Mouse (Mus musculus) splenic B cell, adult 2 months (primary cell): ENCODE results near the gene Piezo1.

Experiments
- DNase-seq: peaks from one replicate; pipeline ENCODE4 v3.0.0-alpha.2; 2011; ENCODE audit warnings: low read depth, low spot score
- H3K27me3 ChIP-seq: 2 replicates; pipeline ENCODE4 v1.6.1; 2012; ENCODE audit warnings: mild to moderate bottlenecking, low read length, moderate library complexity, mixed read lengths; ENCODE audit not compliant: control insufficient read depth, poor library complexity, insufficient read depth, severe bottlenecking
- H3K36me3 ChIP-seq: 2 replicates; pipeline ENCODE4 v1.6.1; 2012; ENCODE audit warnings: mild to moderate bottlenecking, low read length, moderate library complexity, mixed read lengths; ENCODE audit not compliant: control insufficient read depth, poor library complexity, insufficient read depth, severe bottlenecking

Piezo1 gene

DNA sequence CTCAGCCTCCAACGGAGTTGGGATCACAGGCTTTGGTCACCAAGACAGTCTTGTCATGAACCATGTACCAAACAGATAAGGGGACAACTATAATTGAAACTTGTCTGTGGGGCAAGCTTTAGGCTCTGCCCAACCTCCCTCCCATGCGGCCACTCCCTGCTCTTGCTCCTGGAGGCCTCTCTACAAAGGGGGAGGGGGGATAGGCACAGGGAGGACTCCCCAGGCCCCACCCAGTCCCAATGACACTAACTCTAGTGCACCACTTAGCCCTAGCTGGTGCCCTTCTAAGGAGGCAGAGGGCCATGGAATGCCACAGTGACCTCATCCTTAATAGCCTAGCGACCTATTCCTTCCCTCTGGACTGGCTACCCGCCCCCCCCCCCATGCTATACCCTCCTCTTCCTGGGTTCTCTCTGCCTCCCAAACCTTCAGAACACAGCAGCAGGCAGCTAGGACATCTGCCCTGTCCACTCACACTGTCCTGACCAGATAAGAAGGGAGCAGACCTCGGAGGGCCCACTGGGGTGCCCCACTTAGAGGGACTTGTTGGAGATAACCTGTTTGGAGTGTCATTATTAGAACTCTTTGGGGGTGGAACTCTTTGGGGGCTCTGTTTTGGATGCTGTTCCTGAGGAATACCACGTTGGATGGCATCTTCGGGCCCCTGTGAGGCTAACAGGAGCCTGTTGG, 4.9 kb downstream of the Piezo1 start:
- H3K27me3 ChIP-seq, result no peaks in the 10 kb centered on the region
- no peaks in the 10 kb centered on the region for H3K36me3 ChIP-seq
- DNase-seq, result no peak

DNA sequence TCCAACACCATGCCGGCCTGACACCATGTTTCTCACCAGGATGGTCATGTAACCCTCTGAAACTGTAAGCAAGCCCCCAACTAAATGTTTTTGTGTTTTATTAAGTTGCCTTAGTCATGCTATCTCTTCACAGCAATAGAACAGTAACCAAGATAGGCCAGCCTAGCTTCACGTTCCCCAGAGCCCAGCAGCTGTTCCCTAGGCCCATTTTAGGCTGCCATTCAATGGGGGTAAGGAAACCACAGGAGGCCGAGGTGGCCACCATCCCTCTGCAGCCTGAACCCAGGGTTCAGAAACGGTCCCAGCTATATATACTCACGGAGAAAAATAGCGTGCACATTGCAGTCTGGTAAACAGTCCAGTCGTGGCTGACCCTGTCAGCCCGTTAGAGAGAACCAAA, 7.0 kb downstream of the Piezo1 start:
- DNase-seq, result no peak
- H3K27me3 ChIP-seq, result no peaks in the 10 kb centered on the region
- H3K36me3 ChIP-seq, result no peaks in the 10 kb centered on the region

DNA sequence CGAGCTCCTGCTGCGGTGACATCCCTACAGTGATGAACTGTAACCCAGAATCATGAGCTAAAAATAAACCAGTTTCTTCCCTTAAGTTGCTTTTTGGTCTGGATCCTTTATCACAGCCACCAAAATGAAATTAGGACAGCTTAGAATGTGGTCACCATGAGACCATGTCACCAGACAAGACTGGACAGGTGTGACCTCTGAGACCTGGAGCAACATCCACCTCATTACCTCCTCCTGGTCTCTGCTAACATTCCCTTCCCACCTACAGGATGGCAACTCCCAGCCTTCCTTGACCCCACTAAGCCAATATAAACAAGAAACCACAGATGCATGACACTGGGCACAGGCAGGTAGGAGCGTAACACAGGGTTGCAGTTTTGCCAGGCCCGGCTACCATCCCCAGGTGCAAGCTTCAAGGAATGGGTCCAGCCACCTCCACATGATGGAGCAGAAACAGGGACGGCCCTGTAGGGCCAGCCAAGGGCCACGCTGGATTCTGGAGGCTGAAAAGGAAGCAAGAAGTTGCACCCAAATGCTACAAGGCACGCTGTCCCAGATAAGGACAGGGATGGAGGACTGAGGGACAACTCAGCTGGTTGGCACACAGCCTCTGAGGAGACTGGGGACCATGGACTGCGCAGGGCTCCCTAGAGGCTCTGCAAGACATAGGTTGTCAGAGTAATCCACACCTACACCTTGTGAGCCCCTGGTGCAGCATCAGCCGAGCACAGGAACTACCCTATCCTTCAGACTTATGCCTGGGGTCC, 12.6 kb downstream of the Piezo1 start:
- Histone ChIP-seq H3K27me3 (no peaks in the 10 kb centered on the region), H3K36me3 (no peaks in the 10 kb centered on the region)
- DNase-seq, result no peak

DNA sequence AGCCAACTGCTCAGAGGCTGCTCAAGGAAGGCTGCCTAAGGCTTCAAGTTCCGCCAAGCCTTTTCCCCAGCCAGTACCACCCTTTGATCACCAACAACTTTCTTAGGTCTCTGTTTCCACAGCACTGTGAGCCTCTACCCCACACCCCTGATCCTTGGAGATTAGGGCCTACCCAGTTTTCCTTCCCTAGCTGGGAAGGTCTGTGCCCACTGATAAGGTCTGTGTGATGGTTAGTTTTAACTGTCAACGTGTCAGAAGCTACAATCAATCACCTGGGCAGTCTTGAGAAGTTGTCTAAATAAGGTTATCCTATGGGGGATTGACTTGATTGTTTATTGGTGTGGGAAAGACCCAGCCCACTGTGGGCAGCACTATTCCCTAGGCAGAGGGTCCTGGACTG, 13.3 kb downstream of the Piezo1 start:
- no peak for DNase-seq
- Histone ChIP-seq H3K27me3 (no peaks in the 10 kb centered on the region), H3K36me3 (no peaks in the 10 kb centered on the region)

DNA sequence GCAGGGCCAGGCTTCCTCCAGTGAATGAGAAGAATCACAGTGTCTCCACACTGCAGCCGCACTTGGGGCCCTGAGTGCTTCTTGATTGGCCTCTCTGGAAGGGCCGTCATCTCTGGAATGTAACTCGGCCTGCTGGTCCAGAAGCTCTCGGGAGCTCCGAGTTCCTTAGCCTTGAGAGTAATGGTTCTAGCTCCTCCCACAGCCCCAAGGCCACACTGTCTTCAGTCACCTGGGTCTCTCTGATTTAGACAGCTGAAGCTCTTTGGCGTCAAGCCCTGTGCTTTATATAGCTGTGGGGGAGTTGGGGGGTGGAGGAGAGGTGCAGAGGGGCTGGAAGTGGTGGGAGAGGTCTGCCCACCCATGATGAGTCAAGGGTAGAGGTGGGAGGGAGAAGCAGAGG, 14.1 kb downstream of the Piezo1 start:
- no peak for DNase-seq
- H3K36me3 ChIP-seq, result no peaks in the 10 kb centered on the region
- H3K27me3 ChIP-seq, result no peaks in the 10 kb centered on the region

DNA sequence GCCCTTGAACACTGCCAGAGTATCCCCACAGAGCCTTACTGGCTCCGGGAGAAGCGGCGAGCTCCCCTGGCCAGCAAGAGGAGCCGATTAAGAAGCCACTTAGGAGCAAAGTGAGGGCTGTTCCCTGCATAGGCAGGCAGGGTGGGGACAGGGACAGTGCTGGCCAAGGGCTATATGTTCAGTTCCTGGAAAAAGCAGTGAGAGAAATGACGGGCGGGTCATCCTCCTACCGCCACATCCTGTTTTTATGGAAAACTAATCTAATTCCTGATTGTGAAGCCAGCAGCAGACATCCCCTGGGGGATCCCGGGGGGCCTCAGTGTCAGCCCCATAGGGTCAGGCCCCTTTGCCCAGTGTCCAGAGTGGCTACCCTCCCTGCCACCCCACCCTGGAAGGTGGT, 19.8 kb downstream of the Piezo1 start:
- no peak for DNase-seq
- Histone ChIP-seq H3K27me3 (no peaks in the 10 kb centered on the region), H3K36me3 (no peaks in the 10 kb centered on the region; the same call in 1 of the 2 replicates)

DNA sequence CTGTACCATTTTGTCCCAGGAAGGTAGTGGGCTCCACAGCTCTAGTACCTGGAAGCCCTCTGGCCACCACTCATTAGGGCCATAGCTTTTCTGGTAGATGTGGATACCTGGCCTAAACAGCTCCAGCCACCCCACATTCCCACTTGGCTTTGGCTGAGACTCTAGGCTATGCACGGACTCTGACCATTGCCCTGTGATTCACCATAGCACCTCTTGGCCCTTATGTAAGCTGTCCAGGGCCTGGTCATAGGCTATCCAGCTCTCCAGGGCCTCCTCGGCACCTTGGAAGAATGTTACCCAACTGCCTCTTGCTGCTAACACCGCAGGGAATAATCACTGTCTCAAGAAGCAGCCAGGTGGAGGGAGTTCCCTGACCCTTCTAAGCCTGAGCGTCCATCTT, 22.0 kb downstream of the Piezo1 start:
- no peaks in the 10 kb centered on the region; the same call in 1 of the 2 replicates for H3K36me3 ChIP-seq
- no peak for DNase-seq
- H3K27me3 ChIP-seq, result no peaks in the 10 kb centered on the region

DNA sequence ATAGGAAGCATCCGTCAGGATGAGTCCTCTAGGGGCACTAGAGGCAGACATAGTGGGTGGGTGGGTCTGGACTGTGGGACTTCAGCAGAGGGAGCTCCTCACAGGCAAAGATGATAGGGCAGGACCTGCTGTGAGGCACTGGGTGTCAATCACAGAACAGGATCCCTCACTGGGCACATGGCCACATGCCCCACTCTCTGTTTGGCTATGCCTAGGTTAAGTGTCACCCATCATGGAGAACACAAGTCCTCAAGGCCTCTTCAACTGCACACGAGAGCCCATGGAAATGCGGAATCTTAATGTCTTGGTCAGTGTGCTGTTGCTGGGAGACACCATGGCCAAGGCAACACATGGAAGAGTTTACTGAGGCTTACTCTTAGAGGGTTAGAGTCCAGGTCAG, 23.2 kb downstream of the Piezo1 start:
- Histone ChIP-seq H3K36me3 (no peaks in the 10 kb centered on the region; the same call in 1 of the 2 replicates), H3K27me3 (no peaks in the 10 kb centered on the region)
- DNase-seq, result no peak

DNA sequence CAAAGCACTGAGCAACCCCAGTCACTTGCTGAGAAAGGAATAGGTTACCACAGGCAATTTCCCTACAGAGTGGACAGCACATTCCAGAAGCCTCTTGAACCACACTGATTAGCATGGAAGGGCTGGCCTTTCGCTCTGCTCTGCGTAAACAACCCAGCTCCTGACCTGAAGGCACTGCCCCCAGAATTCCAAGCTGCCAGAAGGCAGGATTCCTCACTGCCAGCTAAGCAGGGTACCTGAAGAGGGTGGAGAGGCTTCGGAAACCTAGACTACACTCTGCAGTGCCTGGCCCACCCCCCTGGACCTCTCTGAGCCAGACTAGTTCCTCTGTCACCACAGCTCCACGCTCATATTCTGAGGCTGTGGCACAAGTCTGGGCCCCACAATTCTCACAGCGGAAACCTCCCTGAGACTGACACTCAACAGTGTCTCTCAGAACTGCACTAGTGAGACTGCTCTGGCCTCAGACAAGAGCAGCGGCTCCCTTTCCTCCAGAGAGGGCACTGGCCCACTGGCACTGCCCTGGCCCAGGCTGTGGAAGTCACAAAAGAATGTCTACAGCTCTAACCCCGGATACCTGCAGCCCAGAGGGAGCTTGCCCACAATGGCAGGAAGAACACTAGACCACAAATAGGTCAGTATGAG, 24.5 kb downstream of the Piezo1 start:
- H3K36me3 ChIP-seq, result no peaks in the 10 kb centered on the region; the same call in 1 of the 2 replicates
- no peak for DNase-seq
- no peaks in the 10 kb centered on the region for H3K27me3 ChIP-seq

DNA sequence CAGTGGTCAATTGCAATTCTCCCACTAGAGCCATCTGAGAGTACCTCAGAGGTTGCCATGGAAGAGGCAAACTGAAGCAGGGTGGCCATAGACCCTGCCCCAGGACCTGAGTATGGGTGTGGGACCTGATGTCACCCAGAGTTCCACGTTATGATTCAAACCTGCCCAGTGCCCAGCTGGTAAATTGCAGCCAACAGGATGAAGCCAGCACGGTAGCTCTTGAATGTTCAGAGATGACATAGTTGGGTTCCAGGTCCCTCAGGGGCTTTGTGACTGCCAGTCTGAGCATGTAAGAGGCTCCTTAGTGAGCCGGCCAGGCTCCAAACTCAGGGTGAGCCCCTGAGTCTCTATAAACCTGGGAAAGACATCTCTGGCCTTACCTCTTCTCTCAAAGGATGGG, 25.0 kb downstream of the Piezo1 start:
- DNase-seq, result no peak
- no peaks in the 10 kb centered on the region; the same call in 1 of the 2 replicates for H3K36me3 ChIP-seq
- H3K27me3 ChIP-seq, result no peaks in the 10 kb centered on the region

DNA sequence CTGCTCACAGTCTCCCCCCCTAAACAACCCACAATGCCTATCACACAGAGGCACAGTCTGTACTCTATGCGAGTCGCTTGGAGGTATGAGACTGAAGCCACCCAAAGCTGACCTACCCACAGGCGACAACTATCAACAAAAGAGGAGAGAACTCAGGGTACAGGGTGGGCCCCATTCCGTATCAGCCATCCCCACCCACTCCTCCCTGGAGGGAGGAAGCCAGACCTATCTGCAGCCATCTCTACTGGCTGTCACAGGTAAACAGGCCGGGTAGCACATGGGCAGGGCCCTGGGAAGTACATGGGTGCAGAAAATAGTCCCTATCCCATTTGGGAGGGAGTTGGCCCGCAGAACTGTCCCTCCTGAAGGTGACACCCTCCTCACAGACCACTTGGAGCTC, 26.1 kb downstream of the Piezo1 start:
- DNase-seq, result no peak
- H3K27me3 ChIP-seq, result no peaks in the 10 kb centered on the region
- H3K36me3 ChIP-seq, result no peaks in the 10 kb centered on the region; the same call in 1 of the 2 replicates

DNA sequence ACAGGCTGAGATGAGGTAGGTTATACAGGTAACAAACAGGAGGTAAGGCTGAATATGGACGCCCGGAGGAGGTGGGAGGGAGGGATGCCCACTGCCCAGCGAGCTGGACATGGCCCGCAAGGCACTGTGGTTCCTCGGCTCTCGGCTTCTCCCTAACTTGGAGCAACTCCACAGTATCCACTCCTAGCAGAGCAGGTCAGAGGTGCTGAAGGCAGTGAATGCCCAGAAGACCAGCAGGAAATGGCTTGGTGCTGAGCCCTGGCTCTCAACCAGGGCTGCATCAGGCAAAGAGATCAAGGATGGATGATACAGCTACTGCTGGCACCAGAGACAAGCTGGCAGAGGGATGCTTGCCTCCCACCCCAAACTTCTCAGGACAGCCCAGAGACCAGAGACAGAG, 26.6 kb downstream of the Piezo1 start:
- Histone ChIP-seq H3K27me3 (no peaks in the 10 kb centered on the region), H3K36me3 (no peaks in the 10 kb centered on the region; the same call in 1 of the 2 replicates)
- no peak for DNase-seq

DNA sequence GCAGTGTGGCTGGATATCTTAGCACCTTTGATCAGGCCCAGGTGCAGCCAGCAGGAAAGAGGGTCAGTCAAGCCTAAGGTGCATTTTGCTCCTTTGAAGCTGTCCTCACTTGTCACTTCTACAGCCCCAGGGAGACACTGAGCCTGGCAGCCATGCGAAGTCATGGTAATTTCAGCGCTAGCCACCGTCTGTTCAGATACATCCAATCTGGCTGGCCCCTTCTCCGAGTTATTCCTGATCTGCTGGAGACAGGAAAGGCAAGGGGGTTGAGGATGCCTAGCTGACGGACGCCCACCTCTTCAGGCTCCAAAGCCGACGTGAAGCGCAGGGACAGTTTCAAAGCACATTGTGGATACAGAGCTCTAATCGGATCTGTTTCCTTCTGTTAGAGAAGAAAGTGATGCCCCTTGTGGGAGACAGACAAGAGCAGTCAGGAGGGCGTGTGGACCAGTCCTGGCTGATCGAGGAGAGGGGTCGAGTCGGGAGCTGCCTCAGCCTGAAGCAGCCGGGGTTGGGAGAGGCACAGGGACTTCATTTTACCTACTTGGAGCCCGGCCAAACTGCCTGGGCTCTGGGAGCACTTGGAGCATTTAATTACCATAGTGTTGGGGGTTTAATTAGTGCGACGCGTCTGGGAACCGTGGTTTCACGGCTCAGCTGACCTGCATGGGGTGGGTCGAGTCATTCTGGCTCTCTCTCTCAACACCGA, 27.3 kb downstream of the Piezo1 start:
- H3K36me3 ChIP-seq, result no peaks in the 10 kb centered on the region; the same call in 1 of the 2 replicates
- no peak for DNase-seq
- no peaks in the 10 kb centered on the region for H3K27me3 ChIP-seq

DNA sequence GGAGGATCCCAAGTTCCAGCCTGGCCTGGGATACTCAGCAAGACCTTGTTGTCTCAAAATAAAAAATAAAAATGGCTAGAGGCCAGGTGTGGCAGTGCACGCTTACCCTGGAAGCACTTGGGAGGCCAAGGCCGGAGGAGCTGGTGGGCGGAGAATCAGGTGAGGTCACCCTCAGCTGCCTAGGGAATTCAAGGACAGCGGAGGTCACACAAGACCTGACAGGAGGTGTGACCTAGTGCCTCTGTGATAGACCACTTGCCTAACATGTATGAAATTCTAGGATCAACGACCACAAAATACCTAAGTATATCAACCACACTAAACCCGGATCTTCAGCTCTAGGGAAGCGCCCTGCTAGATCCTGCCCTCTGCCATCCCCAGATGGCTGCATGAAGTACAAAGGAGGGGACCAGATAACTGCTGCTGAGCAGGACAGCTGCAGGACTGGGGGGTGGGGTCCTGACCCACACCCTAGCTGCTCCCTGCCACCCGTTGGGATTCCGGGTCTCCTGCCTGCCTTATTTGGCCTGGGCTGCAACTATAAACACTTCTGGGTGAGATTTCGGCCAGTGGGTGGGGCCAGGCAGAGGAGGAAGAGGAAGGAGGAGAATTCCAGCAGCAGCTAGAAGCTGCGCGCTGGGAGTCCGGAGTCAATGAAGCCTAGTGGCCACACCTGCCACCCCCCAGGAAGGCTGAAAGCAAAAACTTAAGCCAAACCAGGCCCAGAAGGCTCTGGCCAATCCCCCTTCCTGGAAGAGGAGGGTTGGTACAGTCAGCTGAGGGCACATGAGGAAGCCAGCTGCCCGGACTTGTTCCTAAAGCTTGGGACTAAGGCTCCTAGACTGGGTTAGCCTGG, 28.1 kb downstream of the Piezo1 start:
- Histone ChIP-seq H3K27me3 (no peaks in the 10 kb centered on the region), H3K36me3 (no peaks in the 10 kb centered on the region; the same call in 1 of the 2 replicates)
- no peak for DNase-seq
